Mouse (Mus musculus) G1E (cell line): ENCODE data around the gene Cep85l. TPM values are rescaled to one million over a fixed set of nuclear protein-coding genes. Genes with fewer than 3 reads are reported as not detected.
A peak's percentile ranks its signal among the peaks of the same experiment; 100 is the strongest.

Source experiments
- ATAC-seq: 2 replicates; pipeline ENCODE4 v1.8.0; 2016; ENCODE audit warnings: mild to moderate bottlenecking; ENCODE audit not compliant: insufficient number of reproducible peaks, poor library complexity, low FRiP score, severe bottlenecking; ENCODE audit errors: extremely low read depth
- DNase-seq: peaks from one replicate; pipeline ENCODE4 v3.0.0; 2012; ENCODE audit warnings: low spot score
- H3K27me3 ChIP-seq: 2 replicates; pipeline ENCODE4 v1.6.1; 2012; ENCODE audit warnings: mild to moderate bottlenecking, low read length, inconsistent platforms; ENCODE audit not compliant: insufficient read depth
- H3K36me3 ChIP-seq: replicated peaks from 2 replicates; pipeline ENCODE3; 2012; ENCODE audit warnings: mild to moderate bottlenecking, inconsistent platforms
- H3K4me1 ChIP-seq: 2 replicates; pipeline ENCODE4 v1.6.1; 2012; ENCODE audit warnings: low read depth, low read length, inconsistent platforms, mixed read lengths; ENCODE audit not compliant: insufficient read depth
- H3K4me3 ChIP-seq: 2 replicates; pipeline ENCODE4 v1.5.1; 2012; ENCODE audit warnings: low read depth, mild to moderate bottlenecking, inconsistent platforms, low read length, moderate library complexity, mixed read lengths
- H3K9me3 ChIP-seq: replicated peaks from 2 replicates; pipeline ENCODE4 v1.6.1; 2012; ENCODE audit warnings: inconsistent platforms
- CTCF ChIP-seq: IDR thresholded peaks from 2 replicates; pipeline ENCODE4 v1.5.1; 2012; ENCODE audit warnings: low read depth, low read length, inconsistent platforms, mixed read lengths
- GATA1 ChIP-seq: IDR thresholded peaks from 2 replicates; pipeline ENCODE4 v1.6.1; 2012; ENCODE audit warnings: borderline replicate concordance, low read length, inconsistent platforms, mixed read lengths
- GATA2 ChIP-seq: IDR thresholded peaks from 2 replicates; pipeline ENCODE4 v1.6.1; 2012; ENCODE audit warnings: low read depth, low read length, inconsistent platforms, borderline replicate concordance
- POLR2AphosphoS5 ChIP-seq: IDR thresholded peaks from 2 replicates; pipeline ENCODE4 v1.6.1; 2012; ENCODE audit warnings: low read depth, low read length, inconsistent platforms; ENCODE audit not compliant: insufficient replicate concordance
- TAL1 ChIP-seq: conservative IDR thresholded peaks from 2 replicates; pipeline ENCODE4 v1.6.1; 2012; ENCODE audit warnings: low read depth, low read length, inconsistent platforms, mixed read lengths
- polyA plus RNA-seq: library from polyadenylated mRNA; stranded (reverse); fragments of >175 nt; gene quantifications from 2 replicates; pipeline ENCODE4 v1.2.3, GENCODE M21; 2012
- total RNA-seq, 2 experiments: library from RNA; stranded (forward) in 1 of 2; stranded (reverse) in 1 of 2; fragments of 200-1000 nt in 1 of 2; fragments of >200 nt in 1 of 2; fragmentation: Nextera tagmentation in 1 of 2; gene quantifications; 2 replicates each; pipeline ENCODE4 v1.2.3; 2014 to 2017

Gene Cep85l
- total and polyA plus RNA-seq, 3 experiments = 0.44 TPM; not detected in 2

GRCm38 (mm10) chr10:53359016-53359415, 20.7 kb downstream of the Cep85l start:
- Histone ChIP-seq H3K36me3 (no peaks in the 10 kb centered on the region), H3K27me3 (no peaks in the 10 kb centered on the region), H3K4me3 (no peak overlapping the region), H3K4me1 (no peaks in the 10 kb centered on the region), H3K9me3 (no peaks in the 10 kb centered on the region)
- TF ChIP-seq GATA1 (no peak), POLR2AphosphoS5 (no peak), GATA2 (no peak), CTCF (no peak)
- DNase-seq (no peak), ATAC-seq (no peak)

GRCm38 (mm10) chr10:53353665-53354064, 26.1 kb downstream of the Cep85l start:
- DNase-seq = no peak
- no peaks in the 10 kb centered on the region for H3K27me3 ChIP-seq
- TF ChIP-seq POLR2AphosphoS5 (no peak), GATA2 (no peak), CTCF (no peak)
- H3K4me1 ChIP-seq = no peaks in the 10 kb centered on the region
- ATAC-seq = no peak
- no peak overlapping the region for H3K4me3 ChIP-seq
- no peaks in the 10 kb centered on the region for H3K36me3 ChIP-seq
- H3K9me3 ChIP-seq = no peaks in the 10 kb centered on the region

GRCm38 (mm10) chr10:53349254-53349653, 30.5 kb downstream of the Cep85l start:
- Histone ChIP-seq H3K36me3 (no peaks in the 10 kb centered on the region), H3K4me1 (no peaks in the 10 kb centered on the region), H3K27me3 (no peaks in the 10 kb centered on the region), H3K9me3 (no peaks in the 10 kb centered on the region), H3K4me3 (no peak overlapping the region)
- no peak for ATAC-seq
- no peak for DNase-seq
- TF ChIP-seq GATA1 = no peak

- Histone ChIP-seq H3K4me3 (no peak overlapping the region), H3K4me1 (no peaks in the 10 kb centered on the region), H3K36me3 (no peaks in the 10 kb centered on the region), H3K27me3 (no peaks in the 10 kb centered on the region), H3K9me3 (no peaks in the 10 kb centered on the region)
- no peak for ATAC-seq
- no peak for DNase-seq
- TF ChIP-seq CTCF (peak; percentile 7; the same call in 1 of the 2 replicates), POLR2AphosphoS5 (no peak), TAL1 (no peak), GATA1 (no peak), GATA2 (no peak)
Observed at GRCm38 (mm10) chr10:53347787-53348755, 31.7 kb downstream of the Cep85l start.

- no peaks in the 10 kb centered on the region for H3K36me3 ChIP-seq
- no peaks in the 10 kb centered on the region for H3K27me3 ChIP-seq
- ATAC-seq (no peak), DNase-seq (no peak)
- no peak for TF ChIP-seq GATA2
- TF ChIP-seq GATA1 = no peak
- no peak for TF ChIP-seq CTCF
- no peak for TF ChIP-seq TAL1
- no peak for TF ChIP-seq POLR2AphosphoS5
- H3K9me3 ChIP-seq = no peaks in the 10 kb centered on the region
- no peak overlapping the region for H3K4me3 ChIP-seq
- no peaks in the 10 kb centered on the region for H3K4me1 ChIP-seq
Observed at GRCm38 (mm10) chr10:53346916-53347315, 32.8 kb downstream of the Cep85l start.

- peak; percentile 34; the same call in 1 of the 2 replicates for ATAC-seq
- TF ChIP-seq POLR2AphosphoS5 (no peak), CTCF (peak; percentile 22; the same call in 1 of the 2 replicates), GATA2 (no peak)
- no peak for DNase-seq
- Histone ChIP-seq H3K36me3 (no peaks in the 10 kb centered on the region), H3K9me3 (no peaks in the 10 kb centered on the region), H3K4me1 (no peaks in the 10 kb centered on the region), H3K27me3 (no peaks in the 10 kb centered on the region), H3K4me3 (no peak overlapping the region)
Observed at GRCm38 (mm10) chr10:53346506-53346905, 33.2 kb downstream of the Cep85l start.

GRCm38 (mm10) chr10:53345508-53345907, 34.2 kb downstream of the Cep85l start:
- no peaks in the 10 kb centered on the region for H3K36me3 ChIP-seq
- no peak overlapping the region for H3K4me3 ChIP-seq
- DNase-seq (no peak), ATAC-seq (no peak)
- TF ChIP-seq GATA2 = no peak
- TF ChIP-seq TAL1 = no peak
- no peak for TF ChIP-seq CTCF
- no peak for TF ChIP-seq GATA1
- TF ChIP-seq POLR2AphosphoS5 = no peak
- H3K4me1 ChIP-seq = no peaks in the 10 kb centered on the region
- H3K9me3 ChIP-seq = no peaks in the 10 kb centered on the region
- H3K27me3 ChIP-seq = no peaks in the 10 kb centered on the region
